Mouse (Mus musculus): ENCODE data around the gene Slc22a15.

Gene Slc22a15

DNA sequence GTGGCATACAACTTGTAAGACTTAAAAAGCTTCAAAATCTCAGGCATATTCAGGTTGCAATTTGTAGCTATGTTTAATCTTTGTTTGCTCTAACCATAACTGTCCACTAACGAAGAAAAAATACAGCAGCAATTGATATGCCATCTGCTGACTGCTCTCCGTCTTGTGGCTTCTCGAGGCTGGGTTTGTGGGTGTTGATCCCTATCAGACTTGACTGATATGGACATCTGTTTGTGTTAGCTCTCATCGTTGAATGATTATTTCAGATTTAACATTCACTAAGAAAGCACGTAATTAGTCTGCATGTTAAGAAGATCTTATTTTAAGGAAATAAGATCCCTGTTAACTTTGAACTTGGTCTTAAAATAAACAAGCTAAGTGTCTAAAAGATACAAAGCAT lies 7.7 kb downstream of the Slc22a15 start:
- no peak for ATAC-seq (ENCODE audit: low TSS enrichment)

DNA sequence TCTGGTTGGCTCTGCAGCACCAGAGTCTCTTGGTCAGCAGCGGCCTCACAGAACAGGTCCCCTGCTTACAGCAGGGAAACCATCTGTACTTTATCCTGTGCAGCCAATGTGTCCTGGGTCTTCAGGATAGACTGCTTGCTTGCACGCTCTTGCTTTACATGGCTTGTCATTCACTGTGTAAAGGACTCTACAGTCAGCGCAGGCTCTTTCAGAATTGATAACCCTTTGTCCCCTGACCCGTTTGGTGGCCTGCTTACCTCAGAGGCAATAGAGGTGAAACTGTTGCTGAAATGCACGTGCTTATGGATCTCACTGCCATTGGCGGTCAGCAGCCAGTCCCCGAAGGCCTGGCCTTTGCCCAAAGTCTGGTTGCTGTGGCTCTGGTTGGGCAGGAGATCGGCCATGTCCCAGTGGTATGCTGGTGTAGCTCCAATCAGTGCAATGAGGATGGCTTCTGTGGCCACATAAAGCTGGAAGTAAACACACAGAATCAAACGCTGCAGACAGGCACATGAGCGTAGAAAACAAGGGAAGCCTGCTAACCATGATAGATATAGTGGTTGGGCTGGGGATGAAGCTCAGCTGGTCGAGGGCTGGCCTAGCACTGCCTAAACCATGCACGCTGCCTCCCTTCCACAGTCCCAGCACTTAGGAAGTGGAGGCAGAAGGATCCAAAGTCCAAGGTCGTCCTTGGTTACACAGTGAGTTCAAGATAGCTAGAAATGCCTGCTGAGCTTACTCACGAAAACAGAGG lies 9.0 kb downstream of the Slc22a15 start:
- no peak for ATAC-seq (ENCODE audit: low TSS enrichment)

DNA sequence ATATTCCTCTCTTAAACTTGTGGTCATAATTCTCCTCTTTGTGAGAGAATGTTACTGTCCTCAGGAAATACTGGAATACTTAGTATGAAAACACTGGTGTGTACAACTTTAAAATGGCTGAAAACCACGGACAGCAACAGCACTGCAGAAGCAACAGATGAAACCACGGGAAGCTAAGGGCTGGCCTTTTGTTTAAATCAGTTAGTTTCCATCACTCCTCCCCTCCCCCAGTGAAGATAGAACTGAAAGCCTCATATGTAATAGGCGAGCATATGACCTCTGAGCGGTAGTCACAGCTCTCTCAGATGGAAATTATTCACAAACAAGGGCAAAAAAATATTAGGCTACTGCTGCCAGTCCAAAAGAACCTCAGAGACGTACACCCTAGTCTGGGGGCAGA lies 10.0 kb downstream of the Slc22a15 start:
- ATAC-seq (ENCODE audit: low TSS enrichment) = no peak

DNA sequence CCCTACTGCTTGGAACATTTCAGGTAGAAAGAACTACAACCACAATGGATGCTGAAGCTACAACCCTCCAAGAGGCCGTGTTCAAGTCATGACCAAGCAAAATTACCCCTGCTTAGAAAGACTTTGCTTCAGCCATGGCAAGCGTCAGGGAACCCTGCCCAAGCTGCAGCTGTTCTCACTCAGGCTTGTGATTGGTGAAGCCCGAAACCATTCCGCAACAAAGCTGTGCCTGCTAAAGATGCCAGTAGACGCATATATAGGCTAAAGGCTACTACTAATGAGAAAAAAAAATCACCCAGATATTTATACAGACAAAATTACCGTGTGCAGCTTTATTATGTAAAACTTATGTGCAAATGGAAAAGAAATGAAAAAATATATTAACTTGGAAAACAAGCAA lies 12.2 kb downstream of the Slc22a15 start:
- ATAC-seq (ENCODE audit: low TSS enrichment) = no peak

DNA sequence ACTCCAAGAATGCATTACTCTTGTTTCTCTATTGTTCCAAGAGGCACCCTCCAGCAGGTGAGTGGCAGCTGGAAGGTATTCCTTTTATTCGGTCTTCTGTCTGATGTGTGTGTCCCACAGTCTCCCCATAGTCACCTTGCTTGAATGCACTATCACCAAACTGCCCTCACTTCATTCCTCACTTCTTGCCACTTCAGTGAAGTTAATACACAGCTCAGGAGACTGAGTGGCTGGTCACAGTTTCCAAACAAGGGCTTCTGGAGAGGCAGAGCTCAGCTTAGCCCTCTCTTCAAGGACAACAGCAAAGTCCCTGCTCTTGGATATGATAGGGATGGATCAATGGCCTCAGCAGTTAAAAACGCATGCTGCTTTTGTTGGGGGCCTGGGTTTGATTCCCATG lies 17.2 kb downstream of the Slc22a15 start:
- no peak for ATAC-seq (ENCODE audit: low TSS enrichment)

DNA sequence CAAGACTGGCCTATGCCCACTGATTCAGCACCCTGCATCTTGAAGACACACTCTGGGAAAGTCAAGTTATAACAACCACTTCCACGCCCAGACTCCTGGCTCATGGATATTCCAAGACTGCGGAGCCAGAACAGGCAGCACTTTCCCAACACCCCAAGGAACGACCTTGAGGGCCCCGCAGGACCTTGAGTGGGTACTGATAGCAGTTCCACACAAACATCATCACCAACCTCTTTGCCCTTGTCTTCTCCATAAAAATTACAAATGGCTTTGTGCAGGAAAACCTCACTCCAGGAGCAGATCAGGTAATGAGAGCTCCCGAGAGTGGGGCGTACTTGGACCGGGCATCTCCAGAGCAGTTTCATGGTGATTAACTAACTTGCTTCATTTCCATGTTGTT lies 19.5 kb downstream of the Slc22a15 start:
- no peak for ATAC-seq (ENCODE audit: low TSS enrichment)

DNA sequence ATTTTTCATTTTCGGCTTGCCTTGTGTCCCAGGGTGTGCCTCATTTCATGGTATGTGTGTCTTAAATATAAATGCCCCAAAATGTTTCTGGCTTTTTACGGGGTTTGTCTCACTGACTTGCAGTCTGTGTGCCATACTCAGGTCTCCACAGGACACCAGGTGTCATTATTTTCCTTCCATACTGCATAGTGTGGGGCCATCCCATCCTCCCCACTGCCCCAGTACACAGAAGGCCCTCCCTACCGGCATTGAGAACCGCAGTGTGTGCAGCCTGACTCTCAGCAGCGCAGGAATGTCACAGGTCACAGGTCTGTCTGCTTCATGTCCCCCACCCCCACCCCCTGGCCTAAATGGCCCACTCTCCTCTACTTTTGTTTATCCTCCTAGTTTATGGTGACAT lies 21.2 kb downstream of the Slc22a15 start:
- ATAC-seq (ENCODE audit: low TSS enrichment) = no peak

DNA sequence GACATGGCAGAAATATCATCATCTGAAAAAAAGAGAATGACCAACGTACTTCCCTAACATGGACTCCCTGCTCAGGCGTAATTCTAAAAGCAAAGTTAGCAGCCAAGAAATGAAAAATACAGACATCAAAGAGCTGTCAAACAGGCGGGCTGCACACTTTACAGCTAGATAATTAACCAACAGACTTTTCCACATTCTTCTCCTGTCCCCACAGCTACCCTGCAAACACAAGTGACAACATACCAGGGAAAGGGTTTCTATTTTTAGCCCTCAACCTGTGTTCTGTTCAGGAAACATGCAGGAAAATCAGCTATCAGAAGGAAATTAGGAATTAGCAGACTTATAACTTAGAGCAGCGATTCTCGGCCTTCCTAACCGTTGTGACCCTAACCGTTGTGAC lies 21.9 kb downstream of the Slc22a15 start:
- ATAC-seq (ENCODE audit: low TSS enrichment) = no peak

DNA sequence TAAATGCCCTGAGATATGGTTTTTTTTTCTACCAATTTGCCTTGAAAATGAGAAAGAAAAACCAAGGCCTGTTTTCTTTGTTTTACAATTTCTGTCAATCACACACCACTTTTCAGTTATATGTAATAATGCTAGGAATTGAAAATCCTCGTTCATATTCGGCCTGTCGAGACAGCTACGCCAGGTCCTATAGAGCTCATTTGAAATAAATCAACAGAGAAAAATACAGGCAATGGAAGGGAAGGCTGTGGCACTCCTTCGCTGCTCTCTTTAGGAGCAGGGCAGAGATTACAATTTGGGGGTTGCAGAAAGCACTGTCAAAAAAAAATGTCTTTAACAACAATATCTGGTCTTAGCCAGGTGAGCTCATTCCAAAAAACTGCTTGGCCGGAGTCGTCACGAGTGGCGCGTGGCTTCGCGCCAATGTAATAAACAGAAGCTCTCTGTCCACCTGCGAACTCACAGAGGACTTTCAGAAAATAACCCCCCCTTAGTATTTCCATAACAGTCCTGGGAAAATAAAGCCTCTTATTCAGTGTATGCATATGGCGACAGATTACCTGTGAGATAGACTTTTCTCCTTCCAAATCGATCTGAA lies 26.8 kb downstream of the Slc22a15 start:
- no peak for ATAC-seq (ENCODE audit: low TSS enrichment)

DNA sequence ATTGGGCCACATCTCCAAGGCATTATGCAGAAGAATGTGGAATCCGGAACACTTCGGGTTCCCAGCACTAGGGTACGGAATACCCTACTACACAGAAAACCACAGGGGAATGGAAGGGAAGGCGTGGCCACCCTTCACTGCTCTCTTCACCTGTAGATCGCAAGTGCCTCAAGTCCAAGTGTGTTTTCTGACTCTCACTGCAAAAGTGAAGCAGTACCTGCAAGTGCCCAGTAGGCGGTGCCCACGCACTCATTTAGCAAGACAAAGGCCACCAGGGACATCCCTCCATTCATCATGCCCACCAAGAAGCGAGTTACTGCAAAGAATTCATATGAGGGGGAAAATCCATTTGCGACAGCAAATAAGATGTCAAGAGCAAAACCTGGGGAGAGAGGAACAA lies 27.4 kb downstream of the Slc22a15 start:
- ATAC-seq (ENCODE audit: low TSS enrichment) = peak; percentile 65; the same call in 1 of the 2 replicates

DNA sequence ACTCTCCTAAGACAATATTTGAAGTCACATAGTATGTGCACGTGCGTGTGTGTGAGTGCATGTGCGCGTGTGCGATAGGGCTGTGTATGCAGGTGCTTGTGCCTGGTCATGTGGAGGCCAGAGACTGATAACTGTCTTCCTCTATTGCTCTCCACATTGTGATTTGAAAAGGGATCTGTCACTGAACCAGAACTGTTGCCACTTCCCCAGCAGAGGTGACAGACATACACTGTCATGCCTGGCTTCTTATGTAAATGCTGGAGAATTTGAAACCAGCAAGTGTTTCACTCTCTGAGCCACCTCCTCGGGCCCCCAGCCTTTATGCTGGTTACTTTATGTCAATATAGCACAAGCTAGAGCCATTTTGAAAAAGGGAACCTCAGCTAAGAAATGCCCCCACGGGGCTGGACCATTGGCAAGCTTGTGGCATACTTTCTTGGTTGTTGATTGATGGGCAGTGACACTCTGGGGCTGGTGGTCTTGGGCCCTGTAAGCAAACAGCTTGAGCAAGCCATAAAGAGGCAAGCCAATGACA lies 28.8 kb downstream of the Slc22a15 start:
- ATAC-seq (ENCODE audit: low TSS enrichment) = no peak

DNA sequence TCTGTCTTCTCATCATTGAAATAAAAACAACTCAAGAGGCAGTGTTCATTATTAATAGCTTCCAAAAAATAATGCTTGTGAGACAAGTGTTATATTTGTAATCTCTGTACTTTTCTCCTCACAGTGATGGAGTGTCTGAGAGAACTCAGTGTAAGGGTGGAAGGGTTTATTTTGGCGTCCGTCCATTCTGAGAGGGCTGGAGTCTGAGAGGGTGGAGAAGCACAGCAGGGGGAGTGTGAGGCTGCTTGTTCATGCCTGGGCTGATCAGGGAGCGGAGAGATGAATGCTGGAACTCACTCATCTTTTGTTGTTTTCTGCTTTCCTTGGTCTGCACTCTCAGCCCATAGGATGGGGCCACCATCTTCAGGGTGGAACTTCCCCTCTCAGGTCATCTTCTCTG lies 38.7 kb downstream of the Slc22a15 start:
- ATAC-seq (ENCODE audit: low TSS enrichment) = peak; percentile 73

DNA sequence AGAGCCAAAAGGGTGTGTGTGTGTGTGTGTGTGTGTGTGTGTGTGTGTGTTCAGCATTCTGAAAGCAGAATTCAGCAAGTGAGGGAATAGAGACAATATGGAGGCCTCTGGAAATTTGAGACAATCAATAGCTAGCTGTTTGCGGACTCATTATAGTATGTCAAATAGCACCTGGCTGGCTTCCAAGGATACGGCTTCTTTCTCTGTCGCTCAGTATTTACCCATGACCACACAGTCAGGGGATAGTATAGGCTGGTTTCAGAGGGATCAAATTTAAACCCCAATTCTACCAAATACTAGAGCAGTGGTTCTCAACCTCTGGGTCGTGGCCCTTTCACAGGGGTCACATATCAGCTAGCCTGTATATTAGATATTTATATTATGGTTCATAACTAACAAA lies 39.2 kb downstream of the Slc22a15 start:
- no peak for ATAC-seq (ENCODE audit: low TSS enrichment)

DNA sequence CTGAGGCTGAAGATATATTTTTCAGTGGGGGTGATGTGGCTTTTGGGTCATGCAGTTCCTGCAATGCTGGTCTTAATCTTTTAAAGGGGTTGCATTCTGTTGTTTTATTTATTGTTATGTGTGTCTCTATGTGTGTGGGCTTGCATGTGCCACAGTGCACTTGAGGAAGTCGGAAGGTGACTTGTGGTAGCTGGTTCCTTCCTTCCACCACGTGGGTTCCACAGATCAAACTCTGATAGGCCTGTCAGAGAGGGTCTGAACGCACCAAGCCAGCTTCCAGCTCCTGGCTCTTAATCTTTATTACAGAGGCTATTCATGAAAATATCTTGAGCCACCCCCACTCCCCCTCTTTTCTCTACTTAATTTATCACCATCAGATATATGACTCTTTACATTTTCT lies 40.4 kb downstream of the Slc22a15 start:
- no peak for ATAC-seq (ENCODE audit: low TSS enrichment)

DNA sequence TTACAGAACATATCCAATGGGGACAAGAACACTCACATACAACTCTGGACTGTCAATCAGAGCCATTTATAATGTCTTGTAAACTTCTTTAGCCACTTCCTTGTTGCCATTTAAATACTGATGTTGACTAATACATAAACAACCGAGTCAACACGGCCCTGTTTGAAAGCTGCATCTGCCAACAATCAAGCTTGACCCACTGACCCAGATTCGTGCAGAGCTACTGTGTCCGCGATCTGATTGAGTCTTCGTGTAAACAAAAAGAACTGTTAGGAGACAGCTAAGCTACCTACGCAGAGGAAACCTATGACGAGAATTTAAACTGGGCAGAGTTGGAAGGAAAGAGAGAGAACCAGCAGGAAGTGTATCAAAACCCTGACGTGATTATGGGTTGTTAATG lies 42.5 kb downstream of the Slc22a15 start:
- no peak for ATAC-seq (ENCODE audit: low TSS enrichment)

DNA sequence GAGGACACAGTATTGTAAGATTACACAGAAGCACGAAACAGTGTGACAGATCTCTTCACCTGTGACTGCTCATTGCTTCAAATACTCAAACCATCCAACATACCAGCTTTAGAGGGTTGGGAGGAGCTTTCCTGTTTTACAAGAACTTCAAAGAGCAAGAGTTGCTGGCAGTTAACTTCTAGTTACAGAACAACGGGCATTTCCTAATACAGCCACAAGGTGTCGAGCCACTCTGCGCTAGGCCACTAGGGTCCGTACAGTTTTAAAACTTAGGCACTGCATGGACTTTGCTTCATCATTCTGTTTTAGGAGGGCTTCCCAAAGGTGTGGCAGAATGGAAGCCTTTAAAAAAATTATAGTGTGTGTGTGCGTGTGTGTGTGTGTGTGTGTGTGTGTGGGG lies 43.4 kb downstream of the Slc22a15 start:
- ATAC-seq (ENCODE audit: low TSS enrichment) = no peak

DNA sequence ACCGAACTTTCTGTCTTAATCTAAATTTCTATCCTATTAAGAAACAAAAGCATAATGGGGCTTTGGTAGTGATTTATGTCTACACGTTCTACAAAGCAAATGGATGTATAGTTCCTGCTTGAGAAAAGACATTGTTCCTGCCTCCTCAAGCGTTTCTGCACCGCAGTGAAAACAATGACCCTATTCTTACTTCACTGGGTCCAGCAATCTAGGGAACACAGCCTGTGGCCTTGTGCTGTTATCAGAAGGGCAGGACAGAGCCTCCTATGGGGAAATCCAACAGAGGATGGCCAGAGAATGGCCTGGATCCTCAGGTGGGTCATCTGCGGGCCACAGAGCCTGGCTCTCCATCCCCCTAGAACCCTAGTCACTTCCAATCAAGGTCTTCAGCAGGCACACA lies 46.1 kb downstream of the Slc22a15 start:
- ATAC-seq (ENCODE audit: low TSS enrichment) = no peak

DNA sequence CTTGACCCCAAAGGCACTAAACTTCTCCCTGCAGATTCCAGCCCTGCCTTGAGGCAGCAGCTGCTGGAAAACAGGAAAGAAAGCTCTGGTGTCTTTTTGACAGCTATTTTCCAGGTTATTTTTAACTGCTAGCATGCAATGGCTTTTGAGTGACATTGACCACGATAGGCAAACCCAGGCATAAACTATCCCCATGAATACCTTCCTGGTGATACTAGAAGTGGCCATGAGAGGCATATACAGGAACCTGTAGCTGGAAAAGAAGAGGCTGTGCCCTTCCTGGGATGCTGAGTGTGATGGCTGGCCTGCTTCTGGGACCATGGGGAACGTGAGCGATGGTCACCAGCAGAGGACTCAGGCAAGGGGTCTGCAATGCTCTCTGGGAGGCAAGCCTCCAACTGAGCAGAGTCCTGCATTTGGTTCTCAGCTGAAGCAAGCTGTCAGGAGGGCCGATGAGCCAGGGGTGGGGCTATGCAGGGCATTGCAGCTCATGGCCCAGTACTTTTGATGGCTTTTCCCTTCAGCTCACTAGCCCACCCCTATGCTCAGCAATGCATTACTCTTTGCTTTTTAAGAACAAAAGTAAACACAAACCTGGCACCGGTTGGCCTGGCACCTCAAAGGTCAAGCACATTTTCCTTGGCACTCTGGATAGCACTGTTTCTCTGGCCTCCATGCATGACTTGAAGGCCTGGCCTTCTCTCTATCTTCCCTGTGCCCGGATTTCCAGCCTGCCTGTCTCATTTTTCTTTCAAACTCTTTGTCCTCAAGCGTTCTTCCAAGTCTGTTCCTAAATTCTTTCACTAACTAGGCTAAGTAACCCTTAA lies 47.6 kb downstream of the Slc22a15 start:
- ATAC-seq (ENCODE audit: low TSS enrichment) = no peak

DNA sequence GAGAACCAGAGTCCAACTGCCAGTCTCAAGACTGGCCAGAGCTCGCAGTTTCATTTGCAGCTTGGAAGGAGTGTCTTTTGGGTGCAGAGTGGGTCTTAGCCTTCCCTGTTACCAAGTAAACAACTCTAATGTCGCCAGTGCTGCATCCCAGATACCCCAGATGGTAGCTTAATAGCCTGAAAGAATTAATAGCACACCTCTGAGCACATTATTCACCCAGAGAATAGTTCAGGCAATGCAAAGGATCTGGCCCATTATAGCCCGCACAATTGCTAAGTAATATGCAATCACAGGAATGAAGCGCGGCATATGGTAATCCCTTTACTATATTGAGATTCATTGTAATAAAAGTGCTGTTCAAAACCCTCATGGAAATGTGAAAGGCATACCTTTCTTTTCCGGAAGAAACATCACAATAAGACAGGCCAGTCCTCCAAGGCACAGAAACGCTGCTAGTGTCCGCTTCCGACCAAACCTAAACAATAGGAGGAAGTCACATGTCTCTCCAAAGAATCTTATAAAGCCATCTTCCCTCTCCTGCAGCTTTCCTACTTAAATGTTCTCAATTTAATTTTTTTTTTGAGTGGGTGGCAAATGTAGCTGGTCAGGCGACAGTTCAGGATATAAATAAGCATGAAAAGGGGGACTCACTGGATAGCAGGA lies 48.9 kb downstream of the Slc22a15 start:
- ATAC-seq (ENCODE audit: low TSS enrichment) = no peak

DNA sequence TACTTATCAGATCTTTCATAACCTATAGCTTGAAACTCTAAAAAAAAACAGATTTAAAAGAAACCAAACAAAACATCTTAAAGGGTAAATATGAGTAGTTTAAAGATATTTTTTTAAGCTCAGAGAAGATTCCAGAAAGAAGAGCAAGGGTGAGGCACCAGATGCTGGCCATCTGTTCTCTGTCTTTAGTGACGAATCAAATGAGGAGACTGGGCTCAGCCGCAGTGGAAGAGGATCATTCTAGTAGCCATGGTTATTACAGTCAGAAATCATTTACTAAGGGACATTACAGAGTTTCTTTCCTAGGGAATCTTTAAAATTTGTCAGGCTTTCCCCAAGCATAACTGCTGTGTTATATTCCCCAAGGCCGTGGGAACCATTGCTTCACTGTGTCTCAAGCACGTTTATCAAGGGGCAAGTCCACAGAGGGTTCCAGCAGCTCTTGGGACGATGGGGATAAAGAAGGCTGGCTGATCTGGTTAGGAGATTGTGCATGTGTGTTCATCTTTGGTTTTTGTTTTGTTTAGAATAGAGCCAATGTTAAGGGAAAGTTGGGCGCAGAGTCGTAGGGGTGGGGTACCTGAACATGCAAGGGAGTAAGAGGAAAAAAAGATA lies 51.1 kb downstream of the Slc22a15 start:
- peak; percentile 73 for ATAC-seq (ENCODE audit: low TSS enrichment)

DNA sequence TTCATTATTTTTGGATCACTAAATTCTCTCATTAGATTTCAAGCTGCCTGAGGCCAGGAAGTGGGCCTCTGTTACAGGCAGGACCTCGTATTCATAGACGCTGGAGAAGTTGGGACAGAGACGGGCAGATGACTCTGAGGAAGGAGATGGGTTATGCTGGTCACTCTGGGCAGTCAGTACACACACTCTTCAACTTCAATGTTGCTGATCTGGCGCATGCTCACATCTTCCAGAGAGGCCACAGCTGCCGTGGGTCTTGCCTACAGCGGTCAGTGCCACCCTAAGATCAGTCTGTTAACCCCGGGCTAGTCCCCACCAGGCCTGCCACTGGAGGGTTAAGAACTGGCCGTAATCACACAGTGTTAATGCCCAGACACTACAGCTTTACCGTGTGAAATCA lies 52.3 kb downstream of the Slc22a15 start:
- no peak for ATAC-seq (ENCODE audit: low TSS enrichment)

DNA sequence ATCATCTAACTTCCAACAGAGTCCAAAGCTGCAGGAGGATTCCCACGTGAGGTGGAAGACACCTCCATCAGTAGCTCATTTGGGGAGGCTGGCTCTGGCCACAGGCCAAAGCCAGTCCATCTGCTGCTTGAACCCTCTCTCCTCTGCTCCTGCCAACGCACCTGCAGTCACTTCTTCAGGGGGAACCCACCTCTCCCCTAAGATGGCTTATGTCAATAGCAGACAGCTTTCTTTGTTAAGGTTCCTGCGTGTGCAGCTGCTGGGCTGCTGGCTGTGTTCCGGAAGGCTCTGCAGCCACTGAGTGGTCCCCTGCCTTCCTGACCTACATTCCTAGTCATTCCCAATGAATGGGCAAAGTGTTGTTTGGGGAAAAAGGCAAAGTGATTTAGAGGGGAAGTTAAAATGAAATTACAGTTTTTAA lies 57.2 kb downstream of the Slc22a15 start:
- no peak; the same call in 1 of the 2 replicates for ATAC-seq (ENCODE audit: low TSS enrichment)
